Mouse (Mus musculus) heart, adult 8-10 months (tissue): ENCODE measurements around the gene Ggct. TPM values are rescaled to one million over a fixed set of nuclear protein-coding genes. Genes with fewer than 3 reads are reported as not detected.
A peak's percentile ranks its signal among the peaks of the same experiment; 100 is the strongest.
"Not testable (repeated sequence)": the region's sequence is repeated elsewhere in the genome, so short reads cannot be mapped to it uniquely, and the experiment has no call there.

Source experiments
- DNase-seq: peaks from one replicate; pipeline ENCODE4 v3.0.0; 2022; ENCODE audit warnings: low spot score
- total RNA-seq, 4 experiments: library from RNA; stranded (reverse); gene quantifications; 2 replicates each; pipeline ENCODE4 v1.2.4; 2022

Ggct gene
- total RNA-seq, 4 experiments from 2014 or later: 24.9 to 36.1 (median 27.0) TPM

GRCm38 (mm10) chr6:54996361-54996760 is 3.6 kb upstream of the Ggct start:
- no peak for DNase-seq

- no peak for DNase-seq
Observed at GRCm38 (mm10) chr6:54992141-54992540, 609 bp downstream of the Ggct start.

- DNase-seq: no peak
Observed at GRCm38 (mm10) chr6:54991189-54991588, 1.6 kb downstream of the Ggct start.

- no peak for DNase-seq
Observed at GRCm38 (mm10) chr6:54988141-54988540, 4.6 kb downstream of the Ggct start.

GRCm38 (mm10) chr6:54984096-54984495 is 8.7 kb downstream of the Ggct start:
- DNase-seq: no peak

GRCm38 (mm10) chr6:54983526-54984050 is 9.2 kb downstream of the Ggct start:
- no peak for DNase-seq

GRCm38 (mm10) chr6:54979426-54979825 is 13.3 kb downstream of the Ggct start:
- no peak for DNase-seq

GRCm38 (mm10) chr6:54975616-54976015 is 17.1 kb downstream of the Ggct start:
- DNase-seq: no peak

- no peak for DNase-seq
Observed at GRCm38 (mm10) chr6:54974501-54974900, 18.2 kb downstream of the Ggct start.

- peak; percentile 56 for DNase-seq
Observed at GRCm38 (mm10) chr6:54972929-54973211, 19.9 kb downstream of the Ggct start.

- DNase-seq: peak; percentile 89
Observed at GRCm38 (mm10) chr6:54972111-54972928, 20.4 kb downstream of the Ggct start, which contains the start of gene Nod1. Nod1 (minus strand) TSS chr6:54972612.

GRCm38 (mm10) chr6:54971731-54972110 is 21.0 kb downstream of the Ggct start:
- DNase-seq: no peak

GRCm38 (mm10) chr6:54970506-54970905 is 22.2 kb downstream of the Ggct start:
- DNase-seq: no peak

- no peak for DNase-seq
Observed at GRCm38 (mm10) chr6:54969801-54970200, 22.9 kb downstream of the Ggct start.

- DNase-seq: no peak
Observed at GRCm38 (mm10) chr6:54967591-54967990, 25.2 kb downstream of the Ggct start.

- no peak for DNase-seq
Observed at GRCm38 (mm10) chr6:54965234-54965633, 27.5 kb downstream of the Ggct start.

- DNase-seq: no peak
Observed at GRCm38 (mm10) chr6:54964755-54965154, 28.0 kb downstream of the Ggct start.

GRCm38 (mm10) chr6:54963599-54963998 is 29.2 kb downstream of the Ggct start:
- DNase-seq: no peak

GRCm38 (mm10) chr6:54957655-54958054 is 35.1 kb downstream of the Ggct start:
- DNase-seq: peak; percentile 59

- peak; percentile 50 for DNase-seq
Observed at GRCm38 (mm10) chr6:54956425-54956824, 36.3 kb downstream of the Ggct start.

- DNase-seq: no peak
Observed at GRCm38 (mm10) chr6:54955949-54956348, 36.8 kb downstream of the Ggct start.

- DNase-seq: peak; percentile 76
Observed at GRCm38 (mm10) chr6:54954659-54955414, 37.9 kb downstream of the Ggct start.

- DNase-seq: not testable (repeated sequence)
Observed at GRCm38 (mm10) chr6:54953399-54953798, 39.4 kb downstream of the Ggct start.
